Mouse (Mus musculus) mammary gland, adult 2 months (tissue): ENCODE data around the gene Nagk. TPM values are rescaled to one million over a fixed set of nuclear protein-coding genes. Genes with fewer than 3 reads are reported as not detected.

Source experiments
- polyA plus RNA-seq: library from polyadenylated mRNA; depleted of rRNA; stranded (reverse); fragments of >200 nt; gene quantifications from 2 replicates; pipeline ENCODE4 v1.2.3, GENCODE M21; 2012; ENCODE audit warnings: low replicate concordance; rRNA removed

Gene Nagk
- 17.5 and 20.0 TPM in 2 replicates for polyA plus RNA-seq

GRCm38 (mm10) chr6:83794760-83795296 lies at the start of gene Nagk:
Gene Nagk (plus strand): TSS chr6:83794982.

GRCm38 (mm10) chr6:83762344-83762743 lies 32.4 kb upstream of the Nagk start, which contains the start of gene Ankrd53:
Gene Ankrd53 (plus strand): TSS chr6:83762644.

GRCm38 (mm10) chr6:83775638-83776293 lies 19.0 kb upstream of the Nagk start, which contains the start of gene Tex261:
Gene Tex261 (minus strand): TSS chr6:83775813.

GRCm38 (mm10) chr6:83831606-83832123 lies 36.9 kb downstream of the Nagk start, which contains the start of gene Paip2b:
Gene Paip2b (minus strand): TSS chr6:83831741.

Other genes with a start within 250 kb of the Nagk start
- 10.1 and 18.0 TPM in 2 replicates for gene Stambp, start 222.3 kb upstream of the Nagk start, polyA plus RNA-seq
- gene Clec4f, start 138.8 kb upstream of the Nagk start, polyA plus RNA-seq, result not detected in 2 replicates
- 1.7 and 2.5 TPM in 2 replicates for gene Cd207, start 117.1 kb upstream of the Nagk start, polyA plus RNA-seq
- 0.11 and 0.14 TPM in 2 replicates for gene Vax2, start 83.7 kb upstream of the Nagk start, polyA plus RNA-seq
- 44.0 and 51.0 TPM in 2 replicates for gene Atp6v1b1, start 52.0 kb upstream of the Nagk start, polyA plus RNA-seq
- not detected in 2 replicates for gene Ankrd53, start 32.3 kb upstream of the Nagk start, polyA plus RNA-seq
- 113 and 176 TPM in 2 replicates for gene Tex261, start 19.2 kb upstream of the Nagk start, polyA plus RNA-seq
- 8.8 and 17.5 TPM in 2 replicates for gene Paip2b, start 36.8 kb downstream of the Nagk start, polyA plus RNA-seq
- gene Zfp638, start 72.1 kb downstream of the Nagk start, polyA plus RNA-seq, result 6.3 and 10.6 TPM in 2 replicates
- 17.2 and 30.8 TPM in 2 replicates for gene Dysf, start 213.6 kb downstream of the Nagk start, polyA plus RNA-seq